Mouse (Mus musculus) embryonic fibroblast, embryonic 13.5 days (primary cell): Measurements from ENCODE around the gene Fgf10.

Experiments
- CTCF ChIP-seq: IDR thresholded peaks from 2 replicates; pipeline ENCODE4 v1.5.1; 2011; ENCODE audit warnings: mild to moderate bottlenecking, control low read depth, low read length, moderate library complexity, borderline replicate concordance; ENCODE audit not compliant: insufficient read depth
- POLR2A ChIP-seq: IDR thresholded peaks from 2 replicates; pipeline ENCODE4 v1.6.1; 2011; ENCODE audit warnings: low read depth, mild to moderate bottlenecking, control low read depth, low read length, moderate library complexity

DNA sequence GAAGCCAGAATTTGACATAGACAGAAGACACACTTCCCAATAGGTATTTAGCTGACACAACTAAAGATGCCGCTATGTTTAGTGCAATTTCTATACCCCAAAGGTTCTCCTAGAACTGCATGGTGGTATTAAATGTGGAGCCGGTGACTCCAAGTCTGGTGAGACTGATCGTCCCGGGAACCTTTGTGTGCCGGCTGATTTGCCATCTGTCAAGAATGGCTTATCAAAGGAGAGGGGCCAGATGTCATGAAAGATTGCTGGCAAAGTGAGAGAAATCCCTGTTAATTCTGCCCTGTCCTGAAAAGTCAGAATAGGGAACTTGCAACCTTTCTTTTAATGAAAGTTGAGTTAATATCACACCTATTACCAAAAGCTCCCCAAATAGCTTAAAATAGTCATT lies 12.6 kb upstream of the Fgf10 start:
- no peak for TF ChIP-seq CTCF
- no peak for TF ChIP-seq POLR2A
